7 mouse cellular contexts compared by ENCODE assay signal in the genomic region with DNA sequence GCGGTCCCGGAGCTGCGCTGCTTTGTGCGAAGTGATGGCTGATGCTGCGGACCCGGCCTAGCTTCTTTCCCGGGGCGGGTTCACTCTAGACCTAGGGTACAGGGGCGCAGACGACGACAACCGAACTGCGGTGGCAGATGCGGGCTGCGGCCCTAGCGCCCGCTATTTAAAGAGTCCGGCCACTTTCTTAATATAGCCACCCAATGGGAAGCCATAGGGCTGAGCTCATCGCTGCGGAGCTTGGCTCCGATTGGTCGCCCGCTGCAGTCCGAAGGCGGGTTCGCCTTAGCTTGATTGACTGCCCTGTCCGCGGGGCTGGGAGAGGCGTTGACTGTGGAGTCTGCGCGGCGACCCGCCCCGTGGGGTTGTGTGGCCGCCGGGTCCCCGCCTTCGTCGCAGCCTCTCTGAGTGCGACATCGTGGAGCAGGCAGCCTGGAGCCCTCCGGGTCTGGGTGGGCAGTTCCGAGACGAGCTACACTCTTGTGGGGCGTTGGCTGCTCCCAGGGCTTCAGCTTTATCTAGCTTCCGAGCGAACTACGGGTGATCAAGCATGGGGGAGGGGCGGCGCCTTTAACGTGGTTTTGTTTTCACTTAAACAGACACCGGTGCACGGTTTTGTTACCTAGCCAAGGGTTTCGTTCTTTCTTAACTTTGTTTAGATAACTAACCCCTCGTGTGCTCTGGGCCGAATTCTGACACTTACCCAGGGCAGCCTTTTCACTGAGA. TPM values are rescaled to one million over a fixed set of nuclear protein-coding genes. Genes with fewer than 3 reads are reported as not detected.
DNase-seq lines count a peak whose midpoint lies in the region; ATAC-seq lines count a peak whose summit lies in the region.

Gene Rhob, minus strand, starts transcription at position 139 of the 726 bp plus-strand sequence.

- H3K27me3 ChIP-seq in intestine, embryonic 16.5 days (replicated peaks; ENCODE audit: control insufficient read depth, insufficient read depth, low read length): no peaks in the 10 kb centered on the region
- H3K27me3 ChIP-seq in midbrain, embryonic 11.5 days (ENCODE audit: control insufficient read depth, insufficient read depth, low read length): no peaks in the 10 kb centered on the region

- WGBS in intestine, embryonic 16.5 days: under 1% methylated on average over 56 of the region's 56 CpGs
- under 1% methylated on average over 56 of the region's 56 CpGs for WGBS in midbrain, embryonic 11.5 days

- peak within 1 kb of the TSS; percentile 91 for H3K4me2 ChIP-seq in intestine, embryonic 16.5 days (ENCODE audit: low read depth, low read length)
- peak within 1 kb of the TSS; percentile 95 for H3K4me2 ChIP-seq in midbrain, embryonic 11.5 days

- intact Hi-C loops in left cerebral cortex, postnatal 36 days (cut with DNase I): loop anchor here (1.0 to 5.0 kb wide), 3 partner anchors 68 to 173 kb away; no protein-coding TSS in a partner anchor

- no peaks in the 10 kb centered on the region for H3K9me3 ChIP-seq in intestine, embryonic 16.5 days (ENCODE audit: control insufficient read depth, low read length)
- H3K9me3 ChIP-seq in midbrain, embryonic 11.5 days (ENCODE audit: control insufficient read depth, low read length): no peaks in the 10 kb centered on the region

- ATAC-seq in intestine, embryonic 16.5 days: peak; percentile 97
- ATAC-seq in midbrain, embryonic 11.5 days (ENCODE audit: low FRiP score): peak; percentile 97

- H3K36me3 ChIP-seq in intestine, embryonic 16.5 days (ENCODE audit: control insufficient read depth, insufficient read depth, low read length): no peaks in the 10 kb centered on the region
- no peaks in the 10 kb centered on the region for H3K36me3 ChIP-seq in midbrain, embryonic 11.5 days (ENCODE audit: control insufficient read depth, insufficient read depth, low read length)

- H3K4me3 ChIP-seq in intestine, embryonic 16.5 days (ENCODE audit: low read length): peak within 1 kb of the TSS; percentile 93
- H3K4me3 ChIP-seq in midbrain, embryonic 11.5 days (ENCODE audit: low read depth, low read length): peak within 1 kb of the TSS; percentile 86

- peak within 1 kb of the TSS; percentile 100 for H3K27ac ChIP-seq in intestine, embryonic 16.5 days (ENCODE audit: low read length)
- peak within 1 kb of the TSS; percentile 98 for H3K27ac ChIP-seq in midbrain, embryonic 11.5 days (ENCODE audit: low read depth, low read length)

- DNase-seq in adrenal gland, adult 2 months: peak; percentile 99
- peak; percentile 95 for DNase-seq in embryo, embryonic 11.5 days (ENCODE audit: low read depth, low spot score)
- DNase-seq in gastrocnemius, postnatal 4 days (ENCODE audit: low spot score in 2 of 2): peak; percentile 91 to 95
- peak; percentile 98 to 99 for DNase-seq in left cerebral cortex, postnatal 36 days (ENCODE audit: low spot score in 2 of 2)
- DNase-seq in midbrain, embryonic 11.5 days (ENCODE audit: low spot score, missing footprints): peak; percentile 99
- peak; percentile 99 for DNase-seq in skeletal muscle tissue, adult 2 months (ENCODE audit: low read depth, low spot score)

- H3K4me1 ChIP-seq in intestine, embryonic 16.5 days (ENCODE audit: control insufficient read depth, insufficient read depth, low read length): peaks cover 34% of the 10 kb centered on the region
- H3K4me1 ChIP-seq in midbrain, embryonic 11.5 days (ENCODE audit: control insufficient read depth, insufficient read depth, low read length): peaks cover 26% of the 10 kb centered on the region

- H3K9ac ChIP-seq in intestine, embryonic 16.5 days (ENCODE audit: low read depth, low read length): peak within 1 kb of the TSS; percentile 99
- H3K9ac ChIP-seq in midbrain, embryonic 11.5 days (ENCODE audit: low read length): peak within 1 kb of the TSS; percentile 98

RNA-seq across cellular contexts. Expression of gene Rhob, which starts in this region (rescaled TPM):
- 100 to 1,000 TPM; 166 to 261 TPM for total RNA-seq in adrenal gland, adult 2 months (2021)
- polyA plus RNA-seq in adrenal gland, adult 2 months (2012; rRNA removed): 497 and 623 TPM in 2 replicates
- total RNA-seq in gastrocnemius, postnatal 4 days (2021): 100 to 1,000 TPM; 111 to 115 TPM
- polyA plus RNA-seq in intestine, embryonic 16.5 days (2015; fragmentation: Nextera tagmentation; extraction: Ambion mirVana): 24.1 and 24.6 TPM in 2 replicates
- total RNA-seq in left cerebral cortex, postnatal 36 days (2021): 100 to 1,000 TPM; 300 to 353 TPM
- 58.4 and 59.8 TPM in 2 replicates for polyA plus RNA-seq in midbrain, embryonic 11.5 days (2014; fragmentation: Nextera tagmentation; extraction: Ambion mirVana)

Comparison
In these comparisons a context has a peak if more than half of its experiments do, and no peak if none do; other contexts are left out.
1. Peak in every context shown above with its lines: DNase-seq, ATAC-seq, H3K4me3 ChIP-seq and H3K27ac ChIP-seq.